Mouse (Mus musculus): Measurements from ENCODE around the gene Ikzf3. TPM values are rescaled to one million over a fixed set of nuclear protein-coding genes. Genes with fewer than 3 reads are reported as not detected.
A peak's percentile ranks its signal among the peaks of the same experiment; 100 is the strongest.

Ikzf3 gene
- 0.07 and 0.20 TPM in 2 replicates for polyA plus RNA-seq (2012; rRNA removed)

DNA sequence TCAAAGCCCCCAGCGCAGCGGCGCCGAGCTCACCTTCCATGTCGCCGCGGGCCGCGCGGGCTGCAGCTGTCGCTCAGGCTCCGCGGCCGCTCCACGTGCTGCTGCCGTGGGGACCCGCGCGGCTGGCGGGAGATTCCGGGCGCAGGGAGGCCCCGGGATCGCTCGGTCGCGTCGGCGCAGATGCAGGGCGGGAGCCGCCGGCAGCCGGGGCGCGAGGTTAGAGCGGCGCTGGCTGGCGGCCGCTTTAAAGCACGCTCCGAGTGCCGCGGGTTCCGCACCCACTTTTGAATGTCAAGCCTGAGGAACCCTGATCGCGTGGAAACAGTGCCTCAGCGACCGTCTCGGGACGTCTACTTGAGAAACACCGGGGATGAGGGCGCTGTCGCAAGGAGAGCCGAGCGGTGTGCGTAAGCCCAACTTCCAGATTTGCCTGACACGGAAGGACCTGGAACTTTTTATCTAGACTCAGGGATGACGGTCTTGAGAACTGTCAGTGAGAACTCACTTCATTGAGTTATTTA, at the start of gene Ikzf3:
Gene Ikzf3 (minus strand): TSS at position 321 of the 521 bp plus-strand sequence.
- peak; percentile 54 for DNase-seq (ENCODE audit: low read depth)

DNA sequence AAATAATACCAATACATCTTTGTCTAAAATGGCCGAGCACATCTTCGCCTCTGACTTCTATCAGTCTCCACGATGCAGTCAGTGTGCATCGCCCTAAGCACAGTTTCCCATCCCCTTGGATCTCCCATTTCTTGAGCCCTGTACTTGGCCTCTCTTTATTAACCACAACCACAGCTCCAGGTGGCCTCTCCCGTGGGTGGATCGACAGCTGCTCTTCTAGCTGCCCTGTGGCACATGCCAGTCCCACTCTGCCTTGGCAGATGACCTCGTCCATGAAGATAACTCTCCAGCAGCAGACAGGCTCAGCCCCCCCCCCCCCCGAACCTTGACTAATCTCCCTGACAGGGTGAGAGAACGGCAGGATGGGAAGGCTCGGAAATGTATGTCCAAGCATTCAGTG, 49.6 kb upstream of the Ikzf3 start:
- TF ChIP-seq CTCF (IDR thresholded peaks at IDR 0.05; ENCODE audit: borderline replicate concordance, extremely low read depth, insufficient read depth, insufficient read length) (no peak), POLR2A (IDR thresholded peaks at IDR 0.05; ENCODE audit: borderline replicate concordance, extremely low read depth, insufficient read depth, insufficient read length, poor library complexity, severe bottlenecking) (no peak)
- no peak for DNase-seq (ENCODE audit: low read depth)

More for the DNA sequence above, at the start of gene Ikzf3:
- TF ChIP-seq CTCF (IDR thresholded peaks at IDR 0.05; ENCODE audit: borderline replicate concordance, extremely low read depth, insufficient read depth, insufficient read length) (no peak), POLR2A (IDR thresholded peaks at IDR 0.05; ENCODE audit: borderline replicate concordance, extremely low read depth, insufficient read depth, insufficient read length, poor library complexity, severe bottlenecking) (no peak)

DNA sequence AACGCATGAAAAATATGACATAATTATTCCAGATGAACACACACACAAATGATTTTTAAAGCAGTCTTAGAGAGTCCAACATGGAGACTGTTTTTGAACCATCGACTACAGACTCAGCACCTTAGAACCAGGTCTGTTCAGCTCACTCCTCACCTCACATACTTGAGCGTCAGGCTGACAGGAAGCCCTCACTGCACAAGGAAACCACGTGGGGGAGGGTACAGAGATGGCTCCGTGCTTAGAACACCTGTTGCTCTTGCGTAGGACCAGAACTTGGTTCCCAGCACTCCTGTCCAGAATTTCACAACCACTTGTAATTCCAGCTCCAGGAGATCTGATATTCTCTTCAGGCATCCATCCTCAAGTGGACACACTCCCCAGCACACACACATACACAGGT, 49.2 kb upstream of the Ikzf3 start:
- no peak for DNase-seq (ENCODE audit: low read depth)
- TF ChIP-seq POLR2A (IDR thresholded peaks at IDR 0.05; ENCODE audit: borderline replicate concordance, extremely low read depth, insufficient read depth, insufficient read length, poor library complexity, severe bottlenecking) (no peak), CTCF (IDR thresholded peaks at IDR 0.05; ENCODE audit: borderline replicate concordance, extremely low read depth, insufficient read depth, insufficient read length) (no peak)

DNA sequence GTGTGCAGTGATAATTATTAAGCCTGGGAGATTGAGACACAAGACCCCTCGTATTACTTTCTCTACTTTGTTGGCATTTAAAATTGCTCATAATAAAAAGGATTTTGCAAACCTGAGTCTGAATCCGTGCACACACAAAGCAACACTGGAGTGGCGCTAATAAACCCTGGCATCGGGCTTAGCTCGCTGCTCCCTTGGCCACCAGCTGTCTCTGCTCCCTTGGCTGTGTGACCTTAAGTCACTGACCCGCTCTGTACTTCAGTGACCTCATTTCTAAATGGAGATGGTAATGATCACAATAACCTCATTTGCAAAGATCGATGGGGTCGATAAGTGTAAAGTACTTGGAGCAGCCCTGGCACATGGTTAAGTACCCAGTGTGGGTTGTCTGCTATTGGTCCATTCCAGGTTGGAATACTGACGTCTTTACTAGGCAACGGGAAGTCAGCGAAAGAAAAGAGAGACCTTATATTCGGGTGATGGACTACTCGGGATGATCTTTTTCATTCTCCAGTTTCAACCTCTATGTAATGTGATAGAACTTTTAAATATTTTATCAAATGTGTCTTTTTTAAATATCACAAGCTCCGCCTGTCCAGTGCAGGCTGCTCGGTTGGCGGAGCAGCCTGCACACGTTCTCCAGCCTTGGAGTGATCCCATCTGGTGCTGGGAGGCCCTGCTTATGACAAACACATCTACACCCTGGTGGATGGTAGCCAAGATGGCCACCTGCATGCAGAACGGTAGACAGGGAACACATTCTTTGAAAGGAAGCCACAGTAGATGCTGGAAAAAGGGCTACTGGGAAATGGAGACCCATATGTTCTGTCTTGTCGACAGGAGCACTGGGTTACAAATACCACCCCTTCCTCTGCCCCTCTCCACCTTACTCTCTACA, 45.0 kb upstream of the Ikzf3 start:
- TF ChIP-seq CTCF (IDR thresholded peaks at IDR 0.05; ENCODE audit: borderline replicate concordance, extremely low read depth, insufficient read depth, insufficient read length) (no peak), POLR2A (IDR thresholded peaks at IDR 0.05; ENCODE audit: borderline replicate concordance, extremely low read depth, insufficient read depth, insufficient read length, poor library complexity, severe bottlenecking) (no peak)
- DNase-seq (ENCODE audit: low read depth), result peak; percentile 34

DNA sequence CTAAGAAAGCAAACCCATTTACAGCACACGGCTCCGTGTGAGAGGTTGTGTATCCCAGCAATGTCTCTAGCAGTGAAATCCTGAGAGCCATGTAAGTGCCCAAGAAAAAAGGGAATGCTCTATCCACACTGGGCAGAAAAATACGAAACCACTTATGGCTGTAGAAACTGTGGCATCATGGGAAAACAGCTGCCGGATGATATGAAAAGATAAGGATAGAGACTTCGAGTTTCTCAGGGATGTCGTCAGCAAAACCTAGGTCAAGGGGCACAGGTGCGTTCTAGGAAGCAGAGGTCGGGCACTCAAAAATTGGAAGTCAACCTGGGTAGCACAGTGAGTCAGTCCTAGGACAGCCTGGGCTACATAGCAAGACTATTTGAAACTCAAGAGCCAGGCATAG, 43.5 kb upstream of the Ikzf3 start:
- TF ChIP-seq CTCF (IDR thresholded peaks at IDR 0.05; ENCODE audit: borderline replicate concordance, extremely low read depth, insufficient read depth, insufficient read length) (no peak), POLR2A (IDR thresholded peaks at IDR 0.05; ENCODE audit: borderline replicate concordance, extremely low read depth, insufficient read depth, insufficient read length, poor library complexity, severe bottlenecking) (no peak)
- no peak for DNase-seq (ENCODE audit: low read depth)

DNA sequence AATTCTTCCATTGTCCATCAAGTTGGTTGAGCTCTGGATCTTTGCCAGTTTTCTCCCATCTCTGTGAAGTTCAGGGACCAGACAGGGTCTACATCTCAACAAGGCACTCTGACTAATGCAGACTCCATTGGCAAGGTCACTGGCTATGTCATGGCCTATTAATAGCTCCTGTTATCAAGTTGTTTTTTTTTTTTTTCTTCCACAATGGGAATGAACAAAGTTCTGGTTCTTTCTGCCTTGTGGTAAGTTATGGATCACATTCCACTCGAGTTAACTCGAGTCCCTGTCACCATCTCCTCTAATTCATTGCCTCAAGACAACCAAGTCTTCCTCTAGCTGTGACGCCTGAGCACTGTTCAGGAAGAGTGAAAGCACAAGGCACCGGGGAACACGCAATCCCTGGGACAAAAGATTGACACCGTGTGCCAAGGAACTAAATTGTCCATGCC, 43.0 kb upstream of the Ikzf3 start:
- TF ChIP-seq CTCF (IDR thresholded peaks at IDR 0.05; ENCODE audit: borderline replicate concordance, extremely low read depth, insufficient read depth, insufficient read length) (no peak), POLR2A (IDR thresholded peaks at IDR 0.05; ENCODE audit: borderline replicate concordance, extremely low read depth, insufficient read depth, insufficient read length, poor library complexity, severe bottlenecking) (no peak)
- peak; percentile 14 for DNase-seq (ENCODE audit: low read depth)

DNA sequence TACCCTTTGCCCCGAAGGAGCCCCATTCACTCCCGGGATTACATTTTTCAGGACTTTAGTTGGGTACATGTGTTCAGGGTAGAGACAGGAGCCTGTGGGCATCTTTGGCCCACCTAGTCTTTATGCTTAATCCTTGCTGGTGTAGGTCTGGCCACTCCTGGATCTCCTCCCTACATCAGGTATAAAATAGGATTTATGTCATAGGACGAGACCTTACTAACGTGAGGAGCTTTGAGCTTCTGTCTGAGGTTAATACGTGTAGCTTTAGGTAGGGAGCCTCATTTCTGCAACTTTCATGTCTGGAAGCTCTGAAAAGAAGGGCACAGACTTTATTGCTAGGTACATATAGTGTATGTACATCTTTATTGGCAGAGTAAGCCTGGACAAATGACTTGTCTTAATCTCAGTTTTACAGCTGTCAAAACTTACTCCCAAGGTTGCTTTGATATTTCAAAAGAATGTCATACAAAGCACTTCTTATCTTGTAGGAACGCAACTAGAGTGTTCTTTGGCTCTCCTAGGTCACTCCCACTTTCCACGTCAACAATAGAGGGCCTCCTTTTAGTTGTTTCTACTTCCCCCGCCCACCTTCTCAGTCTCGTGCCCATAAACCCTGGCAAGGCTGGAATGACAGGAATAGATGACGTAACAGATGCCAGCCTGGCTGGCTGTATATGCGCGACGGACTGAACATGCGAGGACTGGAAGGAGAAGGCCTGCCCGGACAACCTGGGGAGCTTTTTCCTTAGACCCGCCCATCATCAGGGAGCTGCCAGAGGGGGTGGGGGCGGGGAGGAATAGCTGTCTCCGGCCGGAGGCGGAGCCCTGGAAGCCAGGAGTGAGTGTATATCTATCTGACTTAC, 42.1 kb upstream of the Ikzf3 start:
- DNase-seq (ENCODE audit: low read depth), result peak; percentile 82
- no peak for TF ChIP-seq CTCF (IDR thresholded peaks at IDR 0.05; ENCODE audit: borderline replicate concordance, extremely low read depth, insufficient read depth, insufficient read length)
- no peak for TF ChIP-seq POLR2A (IDR thresholded peaks at IDR 0.05; ENCODE audit: borderline replicate concordance, extremely low read depth, insufficient read depth, insufficient read length, poor library complexity, severe bottlenecking)

DNA sequence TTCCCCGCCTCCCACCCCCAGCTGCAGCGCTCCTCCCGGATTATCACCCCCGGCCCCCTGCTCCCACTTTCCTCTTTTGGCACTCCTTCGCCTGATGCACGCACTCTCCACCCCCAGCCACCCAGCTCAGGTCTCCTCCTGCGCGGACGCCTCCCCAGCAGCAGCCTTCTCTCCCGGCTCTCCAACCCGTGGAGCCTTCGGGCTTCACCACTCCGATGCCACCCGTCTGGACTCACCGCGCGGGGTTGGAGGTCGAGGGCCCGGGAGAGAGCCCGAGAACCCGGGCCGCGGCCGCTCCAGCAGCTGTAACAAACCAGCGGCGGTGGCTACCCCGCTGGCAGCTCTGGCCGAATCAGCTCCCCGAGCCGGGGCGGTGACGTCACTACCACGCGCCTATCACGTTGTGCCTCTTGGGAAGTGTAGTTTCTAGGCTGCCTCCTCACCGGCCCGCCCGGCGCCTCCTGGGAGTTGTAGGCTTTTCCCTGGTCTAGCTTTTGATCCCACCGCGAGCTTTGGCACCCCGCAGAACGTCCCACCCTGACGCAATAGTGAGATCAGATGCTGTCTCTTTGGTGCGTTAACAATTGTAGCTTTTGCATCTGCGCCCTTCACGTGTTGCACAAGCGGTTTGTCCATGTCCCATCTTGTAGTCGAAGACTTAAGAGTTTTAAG, 41.2 kb upstream of the Ikzf3 start, which contains the start of gene Ormdl3:
Gene Ormdl3 (minus strand): TSS at position 477 of the 672 bp plus-strand sequence.
- peak; percentile 99 for DNase-seq (ENCODE audit: low read depth)
- TF ChIP-seq POLR2A (IDR thresholded peaks at IDR 0.05; ENCODE audit: borderline replicate concordance, extremely low read depth, insufficient read depth, insufficient read length, poor library complexity, severe bottlenecking) (peak; percentile 74; the same call in 1 of the 2 replicates), CTCF (IDR thresholded peaks at IDR 0.05; ENCODE audit: borderline replicate concordance, extremely low read depth, insufficient read depth, insufficient read length) (no peak)

DNA sequence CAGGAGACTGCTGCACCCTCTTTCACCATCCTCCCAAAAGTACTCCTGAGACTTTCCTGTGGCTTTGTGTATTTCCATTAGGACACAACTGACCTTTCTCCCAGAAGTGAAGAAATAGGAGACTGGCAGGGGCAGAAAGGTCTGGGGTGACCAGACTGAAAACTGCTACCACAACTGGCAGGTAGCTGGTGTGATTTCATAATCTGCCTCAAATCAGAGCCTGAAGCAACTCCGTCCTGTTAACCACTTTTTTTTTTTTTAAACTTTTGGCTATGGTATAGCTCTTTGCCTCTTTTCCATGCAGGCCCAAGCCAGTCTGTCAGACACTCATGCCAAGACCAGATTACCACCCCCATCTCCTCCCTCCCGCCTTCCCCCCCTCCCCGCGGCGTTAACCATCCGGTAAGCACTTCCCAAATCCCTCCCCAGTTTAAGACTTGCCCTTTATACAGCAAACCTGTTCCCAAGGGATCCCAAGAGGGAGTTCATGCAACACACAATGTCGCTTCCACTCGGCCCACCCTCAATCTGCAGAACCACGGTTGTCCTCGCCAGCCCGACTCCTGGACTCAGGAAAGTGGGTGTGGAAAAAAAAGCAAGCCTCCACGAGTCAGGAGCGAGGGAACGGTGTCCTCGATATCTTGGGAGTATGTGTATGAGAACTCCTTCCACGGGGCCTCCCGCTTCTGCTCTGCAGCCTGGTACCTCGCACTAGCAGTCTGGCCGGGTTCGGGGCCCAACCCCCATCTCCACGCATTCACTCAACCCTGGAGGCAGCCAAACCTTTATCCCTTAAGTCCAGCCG, 40.5 kb upstream of the Ikzf3 start:
- DNase-seq (ENCODE audit: low read depth), result no peak
- TF ChIP-seq CTCF (IDR thresholded peaks at IDR 0.05; ENCODE audit: borderline replicate concordance, extremely low read depth, insufficient read depth, insufficient read length), result no peak
- no peak for TF ChIP-seq POLR2A (IDR thresholded peaks at IDR 0.05; ENCODE audit: borderline replicate concordance, extremely low read depth, insufficient read depth, insufficient read length, poor library complexity, severe bottlenecking)

Measured in brain, embryonic 14.5 days (tissue).